Mouse (Mus musculus) urinary bladder, adult 2 months (tissue): Measurements from ENCODE around the gene Hrct1. TPM values are rescaled to one million over a fixed set of nuclear protein-coding genes. Genes with fewer than 3 reads are reported as not detected.

ENCODE experiments used
- DNase-seq: peaks from one replicate; pipeline ENCODE4 v3.0.0; 2022; ENCODE audit warnings: low spot score
- polyA plus RNA-seq: library from polyadenylated mRNA; depleted of rRNA; stranded (reverse); fragments of >200 nt; gene quantifications from 2 replicates; pipeline ENCODE4 v1.2.3, GENCODE M21; 2012; rRNA removed

Hrct1 gene
- polyA plus RNA-seq, 1 experiment: 7.8 TPM

- DNase-seq: no peak
These were observed 44.6 kb downstream of the Hrct1 start for GRCm38 (mm10) chr4:43771626-43772025.

- no peak for DNase-seq
These were observed 45.3 kb downstream of the Hrct1 start for GRCm38 (mm10) chr4:43772304-43772703.

Other genes starting within 250 kb of the Hrct1 start
- 0.22 and 0.41 TPM in 2 replicates for gene Sit1, start 243.5 kb upstream of the Hrct1 start, polyA plus RNA-seq
- 272 and 290 TPM in 2 replicates for gene Ccdc107, start 234.3 kb upstream of the Hrct1 start, polyA plus RNA-seq
- 14.7 and 26.0 TPM in 2 replicates for gene Arhgef39, start 227.5 kb upstream of the Hrct1 start, polyA plus RNA-seq
- gene Car9, start 220.2 kb upstream of the Hrct1 start, polyA plus RNA-seq: 1.3 and 1.9 TPM in 2 replicates
- gene Tpm2, start 203.4 kb upstream of the Hrct1 start, polyA plus RNA-seq: 3,808 and 5,340 TPM in 2 replicates
- gene Creb3, start 164.9 kb upstream of the Hrct1 start, polyA plus RNA-seq: 57.7 and 77.0 TPM in 2 replicates
- 124 and 153 TPM in 2 replicates for gene Tln1, start 164.5 kb upstream of the Hrct1 start, polyA plus RNA-seq
- 34.9 and 35.1 TPM in 2 replicates for gene Rgp1, start 148.5 kb upstream of the Hrct1 start, polyA plus RNA-seq
- gene Gba2, start 148.3 kb upstream of the Hrct1 start, polyA plus RNA-seq: 15.1 and 16.8 TPM in 2 replicates
- gene Msmp, start 142.7 kb upstream of the Hrct1 start, polyA plus RNA-seq: 0.44 TPM in 1 of 2 replicates, not detected in the other
- 54.7 and 69.7 TPM in 2 replicates for gene Npr2, start 95.3 kb upstream of the Hrct1 start, polyA plus RNA-seq
- gene Spag8, start 73.6 kb upstream of the Hrct1 start, polyA plus RNA-seq: 1.0 and 1.3 TPM in 2 replicates
- gene Hint2, start 70.7 kb upstream of the Hrct1 start, polyA plus RNA-seq: 107 and 112 TPM in 2 replicates
- gene Tmem8b, start 58.2 kb upstream of the Hrct1 start, polyA plus RNA-seq: 8.3 and 12.6 TPM in 2 replicates
- gene Fam221b, start 58.0 kb upstream of the Hrct1 start, polyA plus RNA-seq: 0.41 and 0.51 TPM in 2 replicates
- not detected in 2 replicates for gene Olfr70, start 26.4 kb upstream of the Hrct1 start, polyA plus RNA-seq
- gene Olfr71, start 16.9 kb upstream of the Hrct1 start, polyA plus RNA-seq: not detected in 2 replicates
- gene Spaar, start 2.8 kb downstream of the Hrct1 start, polyA plus RNA-seq: 1.2 and 1.6 TPM in 2 replicates
- not detected in 2 replicates for gene Olfr159, start 43.8 kb downstream of the Hrct1 start, polyA plus RNA-seq
- not detected in 2 replicates for gene Olfr156, start 96.7 kb downstream of the Hrct1 start, polyA plus RNA-seq
- not detected in 2 replicates for gene Olfr157, start 113.0 kb downstream of the Hrct1 start, polyA plus RNA-seq
- gene Olfr155, start 124.4 kb downstream of the Hrct1 start, polyA plus RNA-seq: not detected in 2 replicates
- 25.8 and 26.0 TPM in 2 replicates for gene Reck, start 148.3 kb downstream of the Hrct1 start, polyA plus RNA-seq
- gene Glipr2, start 230.2 kb downstream of the Hrct1 start, polyA plus RNA-seq: 24.2 and 24.7 TPM in 2 replicates